In genomic region chr19:10085454-10085853, GRCm38 (mm10) we compare ENCODE assay signal across 21 mouse cellular contexts. TPM values are rescaled to one million over a fixed set of nuclear protein-coding genes. Genes with fewer than 3 reads are reported as not detected.
A peak's percentile ranks its signal among the peaks of the same experiment; 100 is the strongest.
DNase-seq lines count a peak whose midpoint lies in the region; ATAC-seq and TF ChIP-seq lines count a peak whose summit lies in the region.
"Had no signal": no experiment of that assay in that cellular context is flagged by ENCODE, and none has a peak within 500 bp of the region (broad histone marks: within the 10 kb centered on the region; RNA-seq: fewer than 3 reads in every experiment).

No protein-coding gene starts in this region.

- WGBS in kidney, postnatal 0 days = 76% methylated on average over 9 of the region's 9 CpGs
- WGBS in liver, adult 2 months = 79% methylated on average over 9 of the region's 9 CpGs
- 89% methylated on average over 9 of the region's 9 CpGs for WGBS in forebrain, embryonic 12.5 days

- TF ChIP-seq CTCF in kidney, postnatal 0 days (IDR thresholded peaks at IDR 0.05; ENCODE audit: low read depth) = no peak
- TF ChIP-seq CTCF in liver, adult 2 months (IDR thresholded peaks at IDR 0.05; ENCODE audit: low read depth, low read length) = no peak

- no peak for TF ChIP-seq POLR2A in liver, adult 2 months (IDR thresholded peaks at IDR 0.05; ENCODE audit: extremely low read depth, insufficient read depth, low read length)

- H3K36me3 ChIP-seq in kidney, postnatal 0 days (ENCODE audit: insufficient read depth, low read length) = peaks cover 51% of the 10 kb centered on the region
- peaks cover 87% of the 10 kb centered on the region for H3K36me3 ChIP-seq in liver, adult 2 months (ENCODE audit: control insufficient read depth, insufficient read depth, low read length)
- peaks cover 99% of the 10 kb centered on the region for H3K36me3 ChIP-seq in forebrain, embryonic 12.5 days (replicated peaks)

- ATAC-seq in kidney, postnatal 0 days (replicated peaks; ENCODE audit: low FRiP score, low read depth) = no peak
- ATAC-seq in forebrain, embryonic 12.5 days (ENCODE audit: low FRiP score) = no peak
- ATAC-seq: activated CD4-positive, CD25-positive, alpha-beta regulatory T cell, adult 4 months; forebrain, embryonic 16.5 days; Patski had no signal

- H3K27ac ChIP-seq in kidney, postnatal 0 days = no peak overlapping the region
- 0 out of 2 replicates have a peak overlapping the region, but pooled peaks have one; percentile 5 for H3K27ac ChIP-seq in liver, adult 2 months (replicated peaks; ENCODE audit: insufficient read depth, low read depth, low read length)
- H3K27ac ChIP-seq in forebrain, embryonic 12.5 days = no peak overlapping the region
- H3K27ac ChIP-seq: embryonic facial prominence, embryonic 15.5 days; hindbrain, embryonic 10.5 days; hindbrain, embryonic 14.5 days had no signal

- H3K27me3 ChIP-seq in kidney, postnatal 0 days (ENCODE audit: insufficient read depth, low read length) = no peaks in the 10 kb centered on the region
- no peaks in the 10 kb centered on the region for H3K27me3 ChIP-seq in liver, adult 2 months (ENCODE audit: control insufficient read depth, insufficient read depth, low read length)
- no peaks in the 10 kb centered on the region for H3K27me3 ChIP-seq in forebrain, embryonic 12.5 days
- H3K27me3 ChIP-seq: CH12.LX; embryonic facial prominence, embryonic 15.5 days; heart, embryonic 12.5 days; Patski had no signal

- peak; percentile 26 for DNase-seq in kidney, postnatal 0 days (ENCODE audit: low spot score)
- no peak for DNase-seq in kidney, adult 11 months
- no peak for DNase-seq in liver, adult 2 months (ENCODE audit: extremely low read depth, low read depth, low spot score)
- no peak for DNase-seq in liver
- peak; percentile 58 for DNase-seq in lung, postnatal 10 days
- DNase-seq in lung, postnatal 36 days = no peak
- DNase-seq: adrenal gland, postnatal 14 days; cerebellum, adult 2 months; cerebellum, postnatal 10 days; embryo, embryonic 11 days; gastrocnemius, postnatal 10 days had no signal

- H3K4me1 ChIP-seq in kidney, postnatal 0 days (replicated peaks; ENCODE audit: insufficient read depth, low read length) = no peaks in the 10 kb centered on the region
- peaks cover 11% of the 10 kb centered on the region for H3K4me1 ChIP-seq in liver, adult 2 months (ENCODE audit: control insufficient read depth, insufficient read depth, low read length)
- no peaks in the 10 kb centered on the region for H3K4me1 ChIP-seq in forebrain, embryonic 12.5 days
- H3K4me1 ChIP-seq: embryonic facial prominence, embryonic 15.5 days; hindbrain, embryonic 10.5 days had no signal

- H3K4me3 ChIP-seq in kidney, postnatal 0 days (replicated peaks; ENCODE audit: low read depth, low read length) = no peak overlapping the region
- no peak overlapping the region for H3K4me3 ChIP-seq in liver, adult 2 months (ENCODE audit: insufficient read depth, low read depth, low read length)
- H3K4me3 ChIP-seq in forebrain, embryonic 12.5 days (replicated peaks) = no peak overlapping the region
- H3K4me3 ChIP-seq: embryonic facial prominence, embryonic 15.5 days; heart, adult 2 months; heart, embryonic 12.5 days; hindbrain, embryonic 10.5 days had no signal

- H3K9ac ChIP-seq in kidney, postnatal 0 days (ENCODE audit: low read depth, low read length) = no peak overlapping the region
- H3K9ac ChIP-seq in liver, adult 2 months (ENCODE audit: low read depth, low read length) = no peak overlapping the region
- no peak overlapping the region for H3K9ac ChIP-seq in forebrain, embryonic 12.5 days
- H3K9ac ChIP-seq: embryonic facial prominence, embryonic 15.5 days; heart, embryonic 12.5 days; hindbrain, embryonic 14.5 days had no signal

- H3K4me2 ChIP-seq in kidney, postnatal 0 days (ENCODE audit: low read length) = no peak overlapping the region
- H3K4me2 ChIP-seq in forebrain, embryonic 12.5 days = no peak overlapping the region
- H3K4me2 ChIP-seq: embryonic facial prominence, embryonic 15.5 days; heart, embryonic 12.5 days; hindbrain, embryonic 14.5 days had no signal

- peaks cover 3% of the 10 kb centered on the region; the same call in 1 of the 2 replicates for H3K79me2 ChIP-seq in liver, adult 2 months (ENCODE audit: control insufficient read depth, insufficient read depth, low read length)

- H3K9me3 ChIP-seq in kidney, postnatal 0 days (replicated peaks; ENCODE audit: low read length) = no peaks in the 10 kb centered on the region
- no peaks in the 10 kb centered on the region for H3K9me3 ChIP-seq in forebrain, embryonic 12.5 days
- H3K9me3 ChIP-seq: embryonic facial prominence, embryonic 15.5 days; heart, embryonic 12.5 days; hindbrain, embryonic 10.5 days had no signal

RNA-seq across cellular contexts. Expression of gene Fads2, which starts 16.1 kb away (rescaled TPM):
- polyA plus RNA-seq in kidney, postnatal 0 days (2015; fragmentation: Nextera tagmentation; extraction: Ambion mirVana) = 37.1 and 38.2 TPM in 2 replicates
- 284 and 293 TPM in 2 replicates for total RNA-seq in liver, adult 2 months (2014; rRNA removed)
- 586 and 618 TPM in 2 replicates for polyA plus RNA-seq in liver, adult 2 months (2012; rRNA removed)
- 184 and 187 TPM in 2 replicates for polyA plus RNA-seq in forebrain, embryonic 12.5 days (2016; fragmentation: Nextera tagmentation; extraction: Ambion mirVana)

RNA-seq across cellular contexts. Expression of gene Fads3, which starts 44.1 kb away (rescaled TPM):
- 35.0 and 37.4 TPM in 2 replicates for polyA plus RNA-seq in kidney, postnatal 0 days (2015; fragmentation: Nextera tagmentation; extraction: Ambion mirVana)
- total RNA-seq in liver, adult 2 months (2014; rRNA removed) = 1.4 and 2.8 TPM in 2 replicates
- polyA plus RNA-seq in liver, adult 2 months (2012; rRNA removed) = 4.8 TPM in 2 replicates
- 5.6 and 7.4 TPM in 2 replicates for polyA plus RNA-seq in forebrain, embryonic 12.5 days (2016; fragmentation: Nextera tagmentation; extraction: Ambion mirVana)
- polyA plus RNA-seq: activated CD4-positive, CD25-positive, alpha-beta regulatory T cell, adult 4 months had no signal

Comparison
In these comparisons a context has a peak if more than half of its experiments do, and no peak if none do; other contexts are left out.
1. DNase-seq: peak in kidney, postnatal 0 days (single experiment) and lung, postnatal 10 days (single experiment); none in kidney, adult 11 months (single experiment), liver, adult 2 months (single experiment), liver (single experiment) and lung, postnatal 36 days (single experiment).